Mouse (Mus musculus) kidney, embryonic 14.5 days (tissue): Measurements from ENCODE around the gene Tecpr2. TPM values are rescaled to one million over a fixed set of nuclear protein-coding genes. Genes with fewer than 3 reads are reported as not detected.
"Not testable (repeated sequence)": the region's sequence is repeated elsewhere in the genome, so short reads cannot be mapped to it uniquely, and the experiment has no call there.

Experiments used
- ATAC-seq: fragments of 200-750 bp; cut with Nextera tagmentation; 2 replicates; pipeline ENCODE4 v1.8.0; 2017; ENCODE audit warnings: moderate number of reproducible peaks, mild to moderate bottlenecking, moderate TSS enrichment, moderate library complexity; ENCODE audit not compliant: low FRiP score, low TSS enrichment
- H3K27ac ChIP-seq: fragments of 300-500 bp; sonication (generic); 2 replicates; pipeline ENCODE4 v1.5.1; 2014; ENCODE audit warnings: low read depth, mild to moderate bottlenecking, low read length, moderate library complexity, mixed read lengths
- H3K27me3 ChIP-seq: fragments of 300-500 bp; sonication (generic); 2 replicates; pipeline ENCODE4 v1.6.1; 2014; ENCODE audit warnings: mild to moderate bottlenecking, low read length; ENCODE audit not compliant: control insufficient read depth, insufficient read depth
- H3K36me3 ChIP-seq: fragments of 300-500 bp; sonication (generic); 2 replicates; pipeline ENCODE4 v1.6.1; 2014; ENCODE audit warnings: low read length, mixed read lengths; ENCODE audit not compliant: control insufficient read depth, insufficient read depth
- H3K4me1 ChIP-seq: fragments of 300-500 bp; sonication (generic); 2 replicates; pipeline ENCODE4 v1.6.1; 2014; ENCODE audit warnings: low read length, mixed read lengths; ENCODE audit not compliant: control insufficient read depth, insufficient read depth
- H3K4me2 ChIP-seq: fragments of 300-500 bp; sonication (generic); replicated peaks from 2 replicates; pipeline ENCODE4 v1.6.1; 2014; ENCODE audit warnings: low read depth, mild to moderate bottlenecking, low read length
- H3K4me3 ChIP-seq: fragments of 300-500 bp; sonication (generic); 2 replicates; pipeline ENCODE4 v1.5.1; 2014; ENCODE audit warnings: mild to moderate bottlenecking, low read length
- H3K9ac ChIP-seq: fragments of 300-500 bp; sonication (generic); 2 replicates; pipeline ENCODE4 v1.6.1; 2014; ENCODE audit warnings: low read depth, mild to moderate bottlenecking, low read length, moderate library complexity
- H3K9me3 ChIP-seq: fragments of 300-500 bp; sonication (generic); 2 replicates; pipeline ENCODE4 v1.6.1; 2016; ENCODE audit warnings: low read length; ENCODE audit not compliant: control insufficient read depth
- WGBS: fragments of 180-500 bp; shearing (Covaris S2); extraction: QIAGEN DNeasy Blood & Tissue Kit; methylation state at CpG from one replicate; pipeline ENCODE4 v1.1.7; 2014; 5-methylcytosine and 5-hydroxymethylcytosine counted together
- polyA plus RNA-seq: library from polyadenylated mRNA; unstranded; fragments of >200 nt; fragmentation: Nextera tagmentation; extraction: Ambion mirVana; gene quantifications from 2 replicates; pipeline ENCODE4 v1.2.1, GENCODE M21; 2014

Gene Tecpr2
- polyA plus RNA-seq, 1 experiment from 2014 or later: 3.6 TPM

GRCm38 (mm10) chr12:110846191-110846765 is 42.8 kb upstream of the Tecpr2 start:
- peaks cover 8% of the 10 kb centered on the region for H3K4me1 ChIP-seq
- 70% methylated on average over 6 of the region's 6 CpGs for WGBS
- no peak for ATAC-seq
- no peaks in the 10 kb centered on the region; the same call in 1 of the 2 replicates for H3K27me3 ChIP-seq
- H3K9ac ChIP-seq: no peak overlapping the region; the same call in 1 of the 2 replicates
- no peak overlapping the region for H3K27ac ChIP-seq
- H3K4me2 ChIP-seq: peak overlapping the region; percentile 76
- no peaks in the 10 kb centered on the region for H3K36me3 ChIP-seq
- no peaks in the 10 kb centered on the region for H3K9me3 ChIP-seq
- H3K4me3 ChIP-seq: peak overlapping the region; percentile 53; the same call in 1 of the 2 replicates

DNA sequence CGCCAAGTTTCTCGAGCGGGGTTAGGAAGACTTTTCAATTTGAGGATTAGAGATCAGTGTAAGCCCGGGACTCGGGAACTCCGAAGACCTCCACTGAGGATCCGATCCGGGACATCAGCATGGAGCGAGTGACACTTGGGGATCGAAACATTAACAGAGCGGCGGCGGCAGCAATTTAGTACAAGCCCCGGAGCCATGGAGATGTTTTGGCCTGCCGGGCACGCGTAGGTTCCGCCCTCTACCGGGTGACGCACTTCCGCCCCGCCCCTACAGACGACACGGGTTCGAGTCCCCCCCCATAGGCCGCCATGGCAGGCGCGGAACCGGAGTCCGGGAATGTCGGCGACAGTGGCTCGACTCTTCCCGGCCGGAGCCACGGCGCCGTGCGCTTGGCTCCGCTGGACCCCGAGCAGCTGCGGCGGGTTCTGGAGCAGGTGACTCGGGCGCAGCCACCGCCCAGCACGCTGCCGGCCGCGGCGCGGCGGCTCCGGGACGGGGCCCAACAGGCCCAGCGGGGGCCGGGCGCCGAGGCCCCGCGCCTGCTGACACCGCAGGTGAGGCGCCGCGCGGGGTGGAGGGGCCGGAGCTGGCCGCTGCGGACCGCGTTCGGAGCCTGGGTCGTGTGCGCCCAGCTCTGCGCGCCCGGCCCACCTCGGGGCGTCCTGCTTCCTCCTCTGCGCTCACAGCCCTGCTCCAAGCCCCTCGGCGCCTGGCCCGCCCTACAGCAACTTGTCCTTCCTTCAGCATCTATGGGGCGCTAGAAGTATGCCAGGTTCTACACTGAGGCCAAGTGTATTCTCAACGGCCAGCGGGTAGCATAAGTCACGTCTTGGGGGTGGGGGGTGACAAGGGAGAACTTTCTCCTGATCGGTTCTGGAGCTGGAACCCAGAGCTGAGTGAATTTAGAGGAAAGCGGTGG is 38.8 kb upstream of the Tecpr2 start, which contains the start of gene Zfp839:
Gene Zfp839, plus strand, starts transcription at position 244 of the 919 bp plus-strand sequence.
- Histone ChIP-seq H3K4me2 (peak within 1 kb of the TSS; percentile 51), H3K27ac (peak within 1 kb of the TSS; percentile 73), H3K36me3 (peaks cover 3% of the 10 kb centered on the region; the same call in 1 of the 2 replicates), H3K9ac (peak within 1 kb of the TSS; percentile 94), H3K4me1 (peaks cover 10% of the 10 kb centered on the region), H3K4me3 (peak within 1 kb of the TSS; percentile 90), H3K27me3 (no peaks in the 10 kb centered on the region; the same call in 1 of the 2 replicates), H3K9me3 (no peaks in the 10 kb centered on the region)
- ATAC-seq: peak; percentile 83
- under 1% methylated on average over 87 of the region's 89 CpGs for WGBS

DNA sequence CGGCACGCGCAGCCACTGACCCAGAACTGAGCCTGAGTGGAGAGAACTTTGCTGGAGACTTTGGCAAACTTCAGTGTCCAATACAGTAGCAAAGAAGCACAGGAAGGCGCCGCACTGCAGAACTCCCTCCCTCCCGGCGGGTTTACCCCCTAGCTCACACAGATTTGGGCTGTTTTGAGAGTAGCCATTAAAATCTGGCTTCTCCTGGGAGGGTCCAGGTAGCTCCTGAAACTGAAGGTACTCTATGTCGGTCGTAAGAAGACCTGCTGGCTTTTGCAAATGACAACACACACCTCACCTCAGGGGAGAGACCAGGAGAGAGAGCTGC is 38.2 kb upstream of the Tecpr2 start:
- Histone ChIP-seq H3K27me3 (no peaks in the 10 kb centered on the region; the same call in 1 of the 2 replicates), H3K27ac (peak overlapping the region; percentile 73; the same call in 1 of the 2 replicates), H3K4me3 (peak overlapping the region; percentile 90), H3K9ac (peak overlapping the region; percentile 94), H3K4me2 (peak overlapping the region; percentile 51), H3K4me1 (peaks cover 10% of the 10 kb centered on the region), H3K9me3 (no peaks in the 10 kb centered on the region), H3K36me3 (peaks cover 9% of the 10 kb centered on the region; the same call in 1 of the 2 replicates)
- ATAC-seq: no peak
- WGBS: 9% methylated on average over 9 of the region's 9 CpGs

- H3K4me1 ChIP-seq: peaks cover 7% of the 10 kb centered on the region
- H3K9me3 ChIP-seq: no peaks in the 10 kb centered on the region
- no peaks in the 10 kb centered on the region; the same call in 1 of the 2 replicates for H3K27me3 ChIP-seq
- peak overlapping the region; percentile 51; the same call in 1 of the 2 replicates for H3K4me2 ChIP-seq
- 86% methylated on average over 12 of the region's 12 CpGs for WGBS
- no peak overlapping the region for H3K27ac ChIP-seq
- H3K9ac ChIP-seq: peak overlapping the region; percentile 94; the same call in 1 of the 2 replicates
- no peak for ATAC-seq
- peak overlapping the region; percentile 90; the same call in 1 of the 2 replicates for H3K4me3 ChIP-seq
- H3K36me3 ChIP-seq: peaks cover 14% of the 10 kb centered on the region; the same call in 1 of the 2 replicates
Observed at GRCm38 (mm10) chr12:110851414-110851813, 37.6 kb upstream of the Tecpr2 start.

- Histone ChIP-seq H3K27ac (no peak overlapping the region), H3K4me2 (no peak overlapping the region), H3K9me3 (no peaks in the 10 kb centered on the region), H3K4me1 (peaks cover 7% of the 10 kb centered on the region), H3K4me3 (no peak overlapping the region), H3K27me3 (no peaks in the 10 kb centered on the region; the same call in 1 of the 2 replicates), H3K36me3 (peaks cover 14% of the 10 kb centered on the region; the same call in 1 of the 2 replicates), H3K9ac (no peak overlapping the region)
- no peak for ATAC-seq
- WGBS: 83% methylated on average over 1 of the region's 1 CpGs
Observed at GRCm38 (mm10) chr12:110851923-110852322, 37.1 kb upstream of the Tecpr2 start.

- Histone ChIP-seq H3K9me3 (no peaks in the 10 kb centered on the region), H3K27ac (no peak overlapping the region), H3K36me3 (peaks cover 24% of the 10 kb centered on the region; the same call in 1 of the 2 replicates), H3K4me2 (no peak overlapping the region), H3K4me1 (peaks cover 7% of the 10 kb centered on the region), H3K9ac (no peak overlapping the region), H3K4me3 (no peak overlapping the region), H3K27me3 (no peaks in the 10 kb centered on the region)
- ATAC-seq: no peak
- WGBS: 86% methylated on average over 32 of the region's 32 CpGs
Observed at GRCm38 (mm10) chr12:110854786-110855737, 34.0 kb upstream of the Tecpr2 start.

GRCm38 (mm10) chr12:110857196-110857595 is 31.9 kb upstream of the Tecpr2 start:
- Histone ChIP-seq H3K4me3 (no peak overlapping the region), H3K4me1 (no peaks in the 10 kb centered on the region), H3K4me2 (no peak overlapping the region), H3K27ac (no peak overlapping the region), H3K9ac (no peak overlapping the region), H3K36me3 (peaks cover 36% of the 10 kb centered on the region; the same call in 1 of the 2 replicates), H3K9me3 (no peaks in the 10 kb centered on the region), H3K27me3 (no peaks in the 10 kb centered on the region)
- 60% methylated on average over 7 of the region's 7 CpGs for WGBS
- ATAC-seq: no peak

DNA sequence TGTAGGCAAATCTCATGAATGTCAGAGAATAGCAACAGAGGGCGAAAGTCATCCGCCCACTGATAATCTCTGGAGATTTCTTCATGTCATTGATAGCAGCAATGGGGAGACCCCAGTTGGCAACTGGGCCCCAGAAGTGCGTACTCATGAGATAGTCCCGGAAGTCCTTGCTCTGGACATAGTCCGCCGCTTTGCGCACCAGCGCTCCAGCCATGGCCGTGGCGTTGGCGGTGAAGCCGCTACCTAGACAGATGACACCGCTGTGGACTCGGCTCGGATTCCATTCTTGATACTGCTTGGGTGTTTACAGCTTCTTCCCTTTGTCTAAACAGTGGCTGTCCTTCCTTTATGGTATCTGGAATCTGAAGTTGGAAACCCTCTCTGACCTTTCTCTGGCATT is 30.4 kb upstream of the Tecpr2 start:
- H3K4me3 ChIP-seq, H3K9me3 ChIP-seq, H3K27me3 ChIP-seq, ATAC-seq, H3K27ac ChIP-seq, H3K4me2 ChIP-seq, H3K9ac ChIP-seq, H3K4me1 ChIP-seq: not testable (repeated sequence)
- WGBS: 95% methylated on average over 15 of the region's 15 CpGs
- H3K36me3 ChIP-seq: peaks cover 41% of the 10 kb centered on the region; the same call in 1 of the 2 replicates
